Mouse (Mus musculus): ENCODE data around the gene Wdr61.
A peak's percentile ranks its signal among the peaks of the same experiment; 100 is the strongest.

The Wdr61 gene

DNA sequence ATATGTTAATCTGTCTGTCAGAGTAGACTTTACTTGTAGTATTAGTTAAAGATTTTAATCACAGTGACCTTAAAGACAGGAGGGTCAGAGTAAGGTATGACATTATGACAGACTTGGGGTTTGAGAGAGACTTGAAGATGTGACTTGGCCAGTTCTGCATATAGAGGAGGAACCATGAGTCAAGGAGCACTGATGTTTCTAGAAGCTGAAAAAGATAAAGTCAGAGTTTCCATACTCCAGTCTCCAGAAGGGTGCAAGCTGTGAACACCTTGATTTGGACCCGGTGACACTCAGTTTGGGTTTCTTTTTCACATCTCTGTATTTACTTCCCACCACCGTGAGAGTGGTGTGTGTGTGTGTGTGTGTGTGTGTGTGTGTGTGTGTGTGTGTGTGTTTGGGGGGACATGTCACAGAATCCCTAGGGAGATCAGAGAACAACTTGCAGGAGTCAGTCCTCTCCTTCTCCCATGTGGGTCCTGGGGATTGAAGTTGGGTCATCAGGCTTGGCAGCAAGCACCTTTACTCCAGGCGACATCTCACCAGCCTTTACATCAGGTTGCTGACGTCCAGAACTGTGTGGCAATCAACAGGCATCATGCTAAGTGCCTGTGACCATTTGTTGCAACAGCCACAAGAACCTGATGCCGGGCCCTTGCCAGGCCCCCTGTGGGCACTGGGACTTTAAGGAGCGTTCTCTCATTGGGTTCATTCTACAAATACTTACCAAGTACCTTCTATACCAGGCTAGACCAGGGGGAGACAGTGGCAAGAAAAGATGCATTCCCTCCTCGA is 50.3 kb downstream of the Wdr61 start:
- DNase-seq (ENCODE audit: extremely low spot score, low spot score): no peak

DNA sequence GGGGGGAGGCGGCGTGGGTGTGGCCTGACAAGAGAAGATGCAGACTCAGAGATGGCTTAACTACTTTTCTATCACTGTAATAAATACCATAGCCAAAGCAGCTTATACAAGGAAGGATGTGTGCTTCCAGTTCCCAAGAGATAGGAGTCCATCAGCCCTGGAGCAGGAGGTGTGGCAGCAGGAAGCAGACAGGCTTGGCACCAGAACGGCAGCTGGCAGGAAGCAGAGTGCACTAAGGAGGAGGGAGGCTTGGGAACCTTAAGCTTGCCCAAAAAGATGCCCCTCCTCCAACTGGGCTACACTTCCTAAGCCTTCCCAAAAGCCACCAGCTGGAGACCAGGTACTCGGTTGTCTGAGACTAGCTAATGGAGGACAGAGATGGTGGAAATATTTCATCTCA is 51.5 kb downstream of the Wdr61 start:
- no peak for DNase-seq (ENCODE audit: extremely low spot score, low spot score)

DNA sequence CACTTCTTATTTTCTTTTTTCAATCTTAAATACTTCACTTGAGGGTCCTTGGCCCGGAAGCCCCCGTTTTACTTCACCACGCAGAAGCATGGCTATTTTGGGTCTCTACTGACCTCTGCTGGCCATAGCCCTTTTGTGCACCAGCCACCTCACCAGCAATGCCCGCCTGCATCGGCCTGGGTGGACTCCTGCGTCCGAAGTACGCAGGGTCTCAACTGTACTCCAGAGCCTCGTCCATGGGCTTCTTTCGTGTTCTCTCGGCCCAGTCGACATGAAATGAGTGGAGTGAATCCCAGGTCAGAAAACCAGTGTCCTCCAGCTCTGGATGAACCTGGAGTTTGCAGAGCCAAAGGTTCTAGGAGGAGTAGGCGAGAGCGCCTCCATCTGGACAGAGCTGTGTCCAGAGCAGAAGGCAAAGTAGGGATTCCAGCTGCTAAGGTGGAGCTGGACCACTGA is 57.8 kb downstream of the Wdr61 start:
- DNase-seq (ENCODE audit: extremely low spot score, low spot score): peak; percentile 88

DNA sequence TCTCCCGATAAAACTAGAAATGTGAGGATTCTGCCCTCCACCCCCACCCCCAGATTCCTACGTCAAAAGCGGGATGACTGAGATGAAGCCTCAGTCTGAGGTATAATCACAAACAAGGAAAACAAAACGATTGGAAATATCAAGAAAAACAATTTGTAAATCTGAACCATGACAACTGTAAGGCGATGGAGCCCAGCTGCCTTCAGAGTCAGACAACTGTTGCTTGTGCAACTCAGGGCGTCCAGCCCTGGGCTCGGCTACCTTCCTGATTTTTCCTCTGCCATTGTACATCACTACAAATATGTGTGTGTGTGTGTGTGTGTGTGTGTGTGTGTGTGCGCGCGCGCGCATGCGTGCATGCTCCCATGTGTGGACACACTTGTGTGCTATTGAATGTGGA is 60.4 kb downstream of the Wdr61 start:
- DNase-seq (ENCODE audit: extremely low spot score, low spot score): no peak

DNA sequence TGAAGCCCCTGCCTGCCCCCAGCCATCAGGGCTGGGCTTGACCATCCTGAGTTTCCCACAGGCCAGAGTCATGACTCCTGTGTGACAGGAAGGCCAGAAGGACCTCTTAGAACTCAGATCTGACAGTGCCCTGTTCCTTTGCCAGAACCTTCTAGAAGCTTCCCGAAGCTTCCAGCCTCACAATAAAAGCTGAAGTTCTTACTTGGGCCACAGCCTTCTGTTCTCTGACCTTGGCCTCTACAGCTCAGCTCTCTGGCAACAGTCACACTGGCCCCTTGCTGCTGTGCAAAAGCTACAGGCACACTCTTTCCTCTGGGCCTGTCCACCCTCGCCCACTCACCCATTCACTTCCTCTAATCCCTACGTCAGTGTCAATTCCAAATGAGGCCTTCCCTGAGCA is 62.4 kb downstream of the Wdr61 start:
- no peak for DNase-seq (ENCODE audit: extremely low spot score, low spot score)

DNA sequence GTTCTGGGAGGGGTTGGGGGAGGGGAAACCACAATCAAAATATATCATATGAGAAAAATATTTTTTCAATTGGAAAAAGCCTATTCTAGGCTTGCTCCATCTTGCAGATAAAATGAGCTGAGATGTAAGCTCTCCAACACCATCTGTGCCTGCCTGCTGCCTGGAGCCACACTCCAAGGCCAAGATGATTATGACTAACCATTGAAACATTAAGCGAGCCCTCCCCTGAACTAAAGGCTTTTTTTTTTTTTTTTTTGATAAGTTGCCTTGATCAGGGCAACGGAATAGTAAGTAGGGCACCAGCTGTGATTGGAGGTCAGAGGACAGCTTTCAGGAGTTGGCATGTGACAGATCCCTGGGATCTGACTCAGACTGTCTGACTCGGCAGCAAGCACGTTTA is 65.9 kb downstream of the Wdr61 start:
- DNase-seq (ENCODE audit: extremely low spot score, low spot score): no peak

DNA sequence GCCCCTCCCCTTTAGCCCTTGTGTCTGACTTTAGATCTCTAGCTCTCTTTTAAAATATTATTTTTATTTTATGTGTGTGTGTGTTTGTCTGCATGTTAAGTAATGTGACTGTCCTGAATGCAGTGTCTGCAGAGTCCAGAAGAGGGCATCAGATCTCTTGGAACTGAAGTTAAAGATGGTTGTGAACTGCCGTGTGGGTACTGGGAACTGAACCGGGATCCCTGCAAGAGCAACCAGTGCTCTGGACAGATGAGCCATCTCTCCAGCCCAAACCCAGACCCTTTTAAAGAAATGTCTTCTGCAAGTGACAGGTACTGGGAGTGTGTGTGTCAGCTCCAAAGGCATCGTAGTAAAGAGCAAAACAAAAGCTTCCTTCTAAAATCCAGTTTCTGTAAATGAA is 68.2 kb downstream of the Wdr61 start:
- no peak for DNase-seq (ENCODE audit: extremely low spot score, low spot score)

Measured in neural tube, embryonic 10.5 days (tissue).